Mouse (Mus musculus): ENCODE measurements around the gene Srbd1.

DNA sequence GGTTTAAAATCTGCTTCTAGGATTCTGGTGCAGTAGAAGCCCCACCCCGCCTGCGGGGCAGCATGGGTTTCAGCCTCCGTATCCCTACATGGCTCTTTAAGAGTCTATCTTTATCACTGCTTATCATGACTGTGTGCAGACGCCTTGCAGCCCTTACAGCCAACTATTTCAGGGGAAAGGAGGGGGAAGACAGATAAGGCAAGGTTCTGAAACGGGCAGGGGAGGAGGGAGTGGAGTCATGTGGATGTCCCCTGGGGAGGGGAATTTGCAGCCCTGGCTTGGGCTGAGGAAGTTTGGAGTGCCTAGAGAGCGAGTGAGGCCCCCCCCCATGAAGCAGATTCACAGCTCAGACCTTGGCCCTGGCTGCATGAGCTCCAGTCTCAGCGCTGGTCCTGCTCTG, 40.6 kb upstream of the Srbd1 start:
- no peak for TF ChIP-seq POLR2A (IDR thresholded peaks at IDR 0.05; ENCODE audit: borderline replicate concordance, extremely low read depth, insufficient read depth, insufficient read length, poor library complexity, severe bottlenecking)
- TF ChIP-seq CTCF (IDR thresholded peaks at IDR 0.05; ENCODE audit: borderline replicate concordance, extremely low read depth, insufficient read depth, insufficient read length), result no peak

All from brain, embryonic 14.5 days (tissue).